Mouse (Mus musculus): ENCODE data around the gene Plk5. TPM values are rescaled to one million over a fixed set of nuclear protein-coding genes. Genes with fewer than 3 reads are reported as not detected.
"Not testable (repeated sequence)": the region's sequence is repeated elsewhere in the genome, so short reads cannot be mapped to it uniquely, and the experiment has no call there.

Gene Plk5
- polyA plus RNA-seq, 1 experiment from 2014 or later = 0.08 TPM

DNA sequence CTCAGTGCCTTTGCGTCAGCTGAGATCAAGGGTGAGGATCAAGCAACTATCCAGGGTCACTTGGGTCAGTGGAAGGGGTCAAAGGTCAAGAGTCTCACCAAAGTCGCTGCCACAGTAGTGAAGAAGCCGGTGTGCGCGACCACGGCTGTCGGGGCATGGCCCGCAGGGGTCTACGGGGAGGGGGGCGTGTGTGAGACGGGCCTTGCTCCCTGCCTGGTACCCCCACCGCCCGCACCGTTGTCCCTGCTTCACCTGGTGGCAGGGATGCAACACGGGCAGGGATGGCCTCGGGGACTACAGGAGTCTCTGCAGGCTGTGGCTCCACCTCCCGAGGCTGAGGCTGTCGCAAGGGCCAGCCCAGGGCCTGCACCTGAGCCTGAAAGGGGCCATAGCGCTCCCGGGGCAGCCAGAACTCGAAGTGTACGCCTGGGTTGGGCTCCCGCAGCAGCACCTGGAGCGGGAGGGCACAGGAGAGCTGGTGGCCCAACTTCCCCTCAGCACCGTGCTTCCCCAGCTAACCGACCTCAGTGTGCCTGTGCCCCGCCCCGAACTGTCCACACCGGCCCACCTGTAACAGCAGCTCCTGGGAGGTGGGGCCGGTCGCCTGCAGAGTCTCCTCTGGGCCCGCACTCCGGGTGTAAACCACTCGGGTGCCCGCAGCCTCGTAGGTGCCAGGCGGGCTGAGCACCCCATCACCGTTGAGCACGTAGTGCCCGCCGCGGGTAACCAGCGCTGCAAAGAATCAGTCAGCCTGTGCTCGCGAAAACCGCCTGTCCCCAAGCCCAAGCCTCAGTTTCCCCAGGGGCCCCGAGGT is 14.6 kb upstream of the Plk5 start:
- DNase-seq = no peak
- peak overlapping the region; percentile 36 for H3K4me3 ChIP-seq (ENCODE audit: low read depth, low read length)
- TF ChIP-seq EP300 (IDR thresholded peaks at IDR 0.05; ENCODE audit: low read depth) (no peak), CTCF (IDR thresholded peaks at IDR 0.05; ENCODE audit: low read depth) (no peak)
- H3K4me2 ChIP-seq (ENCODE audit: low read depth, low read length) = peak overlapping the region; percentile 76
- H3K27ac ChIP-seq (ENCODE audit: low read depth) = no peak overlapping the region
- no peak overlapping the region for H3K9ac ChIP-seq (replicated peaks)
- peaks cover 52% of the 10 kb centered on the region for H3K4me1 ChIP-seq (ENCODE audit: insufficient read depth)
- 11% methylated on average over 43 of the region's 47 CpGs for WGBS (ENCODE audit: insufficient replicate concordance)
- no peak for ATAC-seq
- no peaks in the 10 kb centered on the region for H3K9me3 ChIP-seq (ENCODE audit: low read length)
- no peaks in the 10 kb centered on the region; the same call in 1 of the 2 replicates for H3K36me3 ChIP-seq (replicated peaks; ENCODE audit: insufficient read depth, low read length)
- H3K27me3 ChIP-seq (ENCODE audit: insufficient read depth, low read length) = peaks cover 40% of the 10 kb centered on the region

DNA sequence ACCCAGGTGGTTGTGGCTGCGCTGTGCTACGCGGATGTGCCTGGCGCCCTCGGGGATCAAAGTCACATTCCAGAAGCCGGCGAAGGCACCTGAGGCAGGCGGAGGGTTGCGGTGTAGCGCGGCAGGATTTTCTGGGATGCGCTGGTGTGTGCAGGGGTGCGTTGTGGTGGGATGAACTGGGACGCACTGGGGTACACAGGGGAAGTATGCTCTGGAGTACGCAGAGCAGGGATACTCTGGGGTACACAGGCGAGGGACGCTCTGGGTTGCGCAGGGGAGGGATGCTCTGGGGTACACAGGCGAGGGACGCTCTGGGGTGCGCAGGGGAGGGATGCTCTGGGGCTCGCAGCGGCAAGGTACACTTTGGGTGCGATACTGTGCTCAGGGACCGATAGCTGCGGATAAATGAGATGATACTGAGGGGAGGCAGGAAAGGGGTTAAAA is 13.9 kb upstream of the Plk5 start:
- no peak overlapping the region for H3K9ac ChIP-seq (replicated peaks)
- H3K27me3 ChIP-seq (ENCODE audit: insufficient read depth, low read length) = peaks cover 43% of the 10 kb centered on the region
- no peaks in the 10 kb centered on the region for H3K9me3 ChIP-seq (ENCODE audit: low read length)
- peak overlapping the region; percentile 76 for H3K4me2 ChIP-seq (ENCODE audit: low read depth, low read length)
- H3K27ac ChIP-seq (ENCODE audit: low read depth) = no peak overlapping the region
- no peak for TF ChIP-seq CTCF (IDR thresholded peaks at IDR 0.05; ENCODE audit: low read depth)
- TF ChIP-seq EP300 (IDR thresholded peaks at IDR 0.05; ENCODE audit: low read depth) = no peak
- peak overlapping the region; percentile 36; the same call in 1 of the 2 replicates for H3K4me3 ChIP-seq (ENCODE audit: low read depth, low read length)
- WGBS (ENCODE audit: insufficient replicate concordance) = 4% methylated on average over 26 of the region's 26 CpGs
- H3K4me1 ChIP-seq (ENCODE audit: insufficient read depth) = peaks cover 54% of the 10 kb centered on the region
- ATAC-seq = no peak
- H3K36me3 ChIP-seq (replicated peaks; ENCODE audit: insufficient read depth, low read length) = no peaks in the 10 kb centered on the region
- DNase-seq = no peak

DNA sequence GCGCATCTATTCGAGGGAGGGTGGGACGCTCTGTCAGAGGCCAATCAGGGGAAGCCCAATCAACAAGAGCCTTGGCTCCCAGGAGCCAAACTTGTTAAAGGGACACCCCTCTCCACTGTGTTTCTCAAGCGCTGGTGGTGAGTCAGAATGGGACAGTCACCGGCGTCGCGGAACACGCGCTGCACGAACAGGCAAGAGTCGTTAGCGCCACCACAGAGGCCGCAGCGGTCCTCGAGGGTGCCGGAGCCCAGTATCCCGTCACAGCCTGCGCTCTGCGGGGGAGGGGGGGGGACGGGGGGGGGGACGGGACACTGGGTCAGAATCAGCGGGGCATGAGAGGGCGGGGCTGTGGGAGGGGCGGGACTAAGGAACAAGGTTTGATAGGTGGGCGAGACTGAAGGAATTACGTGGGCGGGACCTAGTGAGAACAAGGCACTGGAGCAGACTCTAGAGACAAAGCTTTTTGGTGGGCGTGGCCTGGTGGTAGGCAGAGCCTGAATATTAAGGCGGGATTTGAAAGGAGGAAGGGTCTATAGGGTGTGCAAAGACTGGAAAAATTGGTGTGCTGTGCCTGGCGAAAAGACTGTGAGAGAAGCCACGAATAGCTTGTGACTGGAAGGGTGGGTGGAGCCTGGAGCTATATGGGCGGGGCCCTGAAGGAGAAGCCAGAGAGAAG is 13.4 kb upstream of the Plk5 start:
- H3K36me3 ChIP-seq (replicated peaks; ENCODE audit: insufficient read depth, low read length) = no peaks in the 10 kb centered on the region
- peak overlapping the region; percentile 76 for H3K4me2 ChIP-seq (ENCODE audit: low read depth, low read length)
- DNase-seq (peak; percentile 73), ATAC-seq (peak; percentile 42)
- H3K27ac ChIP-seq (ENCODE audit: low read depth) = peak overlapping the region; percentile 91; the same call in 1 of the 2 replicates
- H3K27me3 ChIP-seq (ENCODE audit: insufficient read depth, low read length) = peaks cover 49% of the 10 kb centered on the region
- H3K9me3 ChIP-seq (ENCODE audit: low read length) = no peaks in the 10 kb centered on the region
- TF ChIP-seq EP300 (IDR thresholded peaks at IDR 0.05; ENCODE audit: low read depth) (no peak), CTCF (IDR thresholded peaks at IDR 0.05; ENCODE audit: low read depth) (no peak)
- 0 out of 2 replicates have a peak overlapping the region, but pooled peaks have one; percentile 19 for H3K9ac ChIP-seq (replicated peaks)
- under 1% methylated on average over 31 of the region's 33 CpGs for WGBS (ENCODE audit: insufficient replicate concordance)
- peak overlapping the region; percentile 36 for H3K4me3 ChIP-seq (ENCODE audit: low read depth, low read length)
- H3K4me1 ChIP-seq (ENCODE audit: insufficient read depth) = peaks cover 60% of the 10 kb centered on the region

DNA sequence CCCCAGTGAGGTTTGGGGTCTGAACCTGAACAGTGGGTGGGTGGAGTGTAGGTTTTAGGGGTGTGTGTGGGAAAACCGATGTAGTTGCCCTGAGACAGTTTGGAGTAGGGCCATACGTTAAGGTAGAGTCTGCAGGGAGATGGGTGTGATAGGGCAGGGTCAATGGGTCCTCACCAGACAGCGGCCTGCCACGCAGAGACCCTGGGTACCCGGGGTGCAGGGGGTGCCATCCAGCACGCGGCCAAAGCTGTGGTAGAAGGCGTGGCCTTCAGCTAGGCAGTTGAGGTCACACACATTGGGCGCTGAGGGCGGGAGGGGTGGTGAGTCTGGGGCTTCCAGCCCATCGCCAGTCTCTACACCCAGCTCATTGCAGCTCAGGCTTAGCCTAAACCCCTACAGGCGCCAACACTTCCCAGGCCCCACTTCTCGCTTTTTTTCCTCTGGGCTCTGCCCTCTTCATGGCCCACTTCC is 12.8 kb upstream of the Plk5 start:
- no peak for DNase-seq
- TF ChIP-seq EP300 (IDR thresholded peaks at IDR 0.05; ENCODE audit: low read depth) (no peak), CTCF (IDR thresholded peaks at IDR 0.05; ENCODE audit: low read depth) (no peak)
- ATAC-seq = 0 out of 2 replicates have a peak, but pooled peaks have one; percentile 4
- Histone ChIP-seq H3K9me3 (ENCODE audit: low read length) (no peaks in the 10 kb centered on the region), H3K9ac (replicated peaks) (peak overlapping the region; percentile 19; the same call in 1 of the 2 replicates), H3K36me3 (replicated peaks; ENCODE audit: insufficient read depth, low read length) (no peaks in the 10 kb centered on the region), H3K4me1 (ENCODE audit: insufficient read depth) (peaks cover 66% of the 10 kb centered on the region), H3K4me2 (ENCODE audit: low read depth, low read length) (peak overlapping the region; percentile 76), H3K4me3 (ENCODE audit: low read depth, low read length) (peak overlapping the region; percentile 36), H3K27me3 (ENCODE audit: insufficient read depth, low read length) (peaks cover 55% of the 10 kb centered on the region), H3K27ac (ENCODE audit: low read depth) (peak overlapping the region; percentile 91)
- WGBS (ENCODE audit: insufficient replicate concordance) = 26% methylated on average over 11 of the region's 13 CpGs

DNA sequence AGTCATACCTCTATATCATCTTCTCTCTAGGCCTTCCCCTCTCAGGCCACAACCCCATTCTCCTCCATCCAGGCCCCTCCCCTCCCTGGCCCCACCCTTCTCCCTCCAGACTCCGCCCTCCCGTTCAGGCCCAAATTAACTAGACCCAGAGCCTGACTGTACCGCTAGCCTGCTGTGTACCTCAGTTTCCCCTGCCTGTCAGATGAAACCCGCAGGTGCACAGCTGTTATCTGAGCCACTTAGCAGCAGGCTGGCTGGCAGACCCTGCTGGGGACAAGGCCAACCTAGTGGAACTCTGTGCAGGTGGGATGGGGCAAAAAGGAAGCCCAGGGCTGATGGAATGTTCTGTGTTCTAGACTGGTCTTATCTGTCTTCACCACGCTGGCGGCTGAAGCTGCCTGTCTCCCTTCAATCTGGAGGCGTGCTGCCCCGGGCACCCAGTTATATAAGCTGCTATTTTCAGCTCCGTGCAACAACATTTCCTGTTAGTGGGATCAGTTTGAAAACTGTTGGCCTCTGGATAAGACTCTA is 12.1 kb upstream of the Plk5 start:
- Histone ChIP-seq H3K9me3 (ENCODE audit: low read length) (no peaks in the 10 kb centered on the region), H3K4me3 (ENCODE audit: low read depth, low read length) (peak overlapping the region; percentile 36), H3K4me1 (ENCODE audit: insufficient read depth) (peaks cover 68% of the 10 kb centered on the region), H3K27me3 (ENCODE audit: insufficient read depth, low read length) (peaks cover 62% of the 10 kb centered on the region), H3K4me2 (ENCODE audit: low read depth, low read length) (peak overlapping the region; percentile 76), H3K9ac (replicated peaks) (peak overlapping the region; percentile 60), H3K27ac (ENCODE audit: low read depth) (peak overlapping the region; percentile 91), H3K36me3 (replicated peaks; ENCODE audit: insufficient read depth, low read length) (no peaks in the 10 kb centered on the region)
- DNase-seq (peak; percentile 83), ATAC-seq (peak; percentile 71)
- 23% methylated on average over 9 of the region's 9 CpGs for WGBS (ENCODE audit: insufficient replicate concordance)
- TF ChIP-seq CTCF (IDR thresholded peaks at IDR 0.05; ENCODE audit: low read depth) = no peak
- TF ChIP-seq EP300 (IDR thresholded peaks at IDR 0.05; ENCODE audit: low read depth) = peak; percentile 70

DNA sequence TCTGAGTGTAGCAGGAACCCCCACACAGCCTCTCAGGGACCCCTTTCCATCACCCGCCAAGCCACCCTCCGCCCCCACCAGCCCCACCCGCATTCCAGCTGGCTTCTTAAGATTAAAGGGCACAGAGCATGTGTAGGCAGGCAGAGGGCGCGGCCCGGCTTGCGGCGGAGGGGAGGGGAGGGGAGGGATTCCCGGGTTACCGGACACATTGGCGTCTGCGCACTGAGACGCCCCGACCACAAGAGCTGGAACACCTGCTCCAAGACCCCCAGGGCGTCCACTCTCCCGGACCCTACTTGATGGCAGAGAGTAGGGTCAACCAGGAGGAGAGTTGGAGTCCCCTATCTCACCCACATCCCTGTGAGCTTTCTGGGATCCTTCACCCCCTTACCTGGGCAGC is 11.1 kb upstream of the Plk5 start:
- Histone ChIP-seq H3K4me3 (ENCODE audit: low read depth, low read length) (peak overlapping the region; percentile 36), H3K4me2 (ENCODE audit: low read depth, low read length) (peak overlapping the region; percentile 76), H3K27ac (ENCODE audit: low read depth) (peak overlapping the region; percentile 91), H3K36me3 (replicated peaks; ENCODE audit: insufficient read depth, low read length) (no peaks in the 10 kb centered on the region), H3K9ac (replicated peaks) (peak overlapping the region; percentile 60), H3K4me1 (ENCODE audit: insufficient read depth) (peaks cover 68% of the 10 kb centered on the region), H3K27me3 (ENCODE audit: insufficient read depth, low read length) (peaks cover 66% of the 10 kb centered on the region), H3K9me3 (ENCODE audit: low read length) (no peaks in the 10 kb centered on the region)
- TF ChIP-seq EP300 (IDR thresholded peaks at IDR 0.05; ENCODE audit: low read depth) = no peak
- no peak for TF ChIP-seq CTCF (IDR thresholded peaks at IDR 0.05; ENCODE audit: low read depth)
- WGBS (ENCODE audit: insufficient replicate concordance) = 15% methylated on average over 12 of the region's 16 CpGs
- DNase-seq (peak; percentile 77), ATAC-seq (peak; percentile 20; the same call in 1 of the 2 replicates)

DNA sequence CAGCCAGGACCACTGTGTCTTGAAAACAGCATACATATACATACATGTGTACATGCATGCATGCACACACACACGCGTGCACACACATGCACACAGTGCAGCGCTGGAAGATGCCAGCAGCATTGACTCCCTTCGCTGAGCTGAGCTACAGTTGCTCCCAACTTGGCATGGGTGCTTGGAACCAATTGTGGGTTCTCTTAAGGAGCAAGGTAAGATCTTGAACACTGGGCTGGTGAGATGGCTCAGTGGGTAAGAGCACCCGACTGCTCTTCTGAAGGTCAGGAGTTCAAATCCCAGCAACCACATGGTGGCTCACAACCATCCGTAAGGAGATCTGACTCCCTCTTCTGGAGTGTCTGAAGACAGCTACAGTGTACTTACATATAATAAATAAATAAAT is 10.3 kb upstream of the Plk5 start:
- WGBS (ENCODE audit: insufficient replicate concordance) = 79% methylated on average over 5 of the region's 6 CpGs
- Histone ChIP-seq H3K4me1 (ENCODE audit: insufficient read depth) (peaks cover 62% of the 10 kb centered on the region), H3K27me3 (ENCODE audit: insufficient read depth, low read length) (peaks cover 60% of the 10 kb centered on the region)
- not testable (repeated sequence) for H3K27ac ChIP-seq (ENCODE audit: low read depth); H3K4me2 ChIP-seq (ENCODE audit: low read depth, low read length); H3K4me3 ChIP-seq (ENCODE audit: low read depth, low read length); H3K9ac ChIP-seq (replicated peaks); ATAC-seq; DNase-seq; H3K36me3 ChIP-seq (replicated peaks; ENCODE audit: insufficient read depth, low read length); H3K9me3 ChIP-seq (ENCODE audit: low read length)
